Mouse (Mus musculus) cerebellum, postnatal 14 days (tissue): ENCODE data around the gene Rgma.

ENCODE experiments used
- DNase-seq, 2 experiments: peaks; one replicate each; pipeline ENCODE4 v3.0.0; 2021; ENCODE audit warnings: mixed read lengths in 2 of 2

Rgma gene

GRCm38 (mm10) chr7:73375257-73376100, at the start of gene Rgma:
Gene Rgma, plus strand, starts transcription at chr7:73375509.
- peak; percentile 68 to 73 for DNase-seq

GRCm38 (mm10) chr7:73326236-73326635, 49.1 kb upstream of the Rgma start:
- no peak for DNase-seq

GRCm38 (mm10) chr7:73326680-73327079, 48.6 kb upstream of the Rgma start:
- no peak for DNase-seq

- DNase-seq = no peak
These were observed 48.1 kb upstream of the Rgma start for GRCm38 (mm10) chr7:73327193-73327592.

- no peak for DNase-seq
These were observed 47.7 kb upstream of the Rgma start for GRCm38 (mm10) chr7:73327652-73328051.

- DNase-seq = no peak
These were observed 46.6 kb upstream of the Rgma start for GRCm38 (mm10) chr7:73328653-73329207.

- DNase-seq = no peak
These were observed 44.6 kb upstream of the Rgma start for GRCm38 (mm10) chr7:73330754-73331153.

GRCm38 (mm10) chr7:73331645-73332044, 43.7 kb upstream of the Rgma start:
- no peak for DNase-seq

- no peak for DNase-seq
These were observed 41.8 kb upstream of the Rgma start for GRCm38 (mm10) chr7:73333398-73333988.

GRCm38 (mm10) chr7:73334883-73335282, 40.4 kb upstream of the Rgma start:
- peak; percentile 87 to 90 for DNase-seq

GRCm38 (mm10) chr7:73336380-73336779, 38.9 kb upstream of the Rgma start:
- DNase-seq = no peak

- DNase-seq = no peak
These were observed 37.0 kb upstream of the Rgma start for GRCm38 (mm10) chr7:73338353-73338752.

GRCm38 (mm10) chr7:73343852-73344251, 31.5 kb upstream of the Rgma start:
- DNase-seq = no peak

- DNase-seq = no peak
These were observed 26.7 kb upstream of the Rgma start for GRCm38 (mm10) chr7:73348585-73349124.

GRCm38 (mm10) chr7:73349158-73349557, 26.2 kb upstream of the Rgma start:
- DNase-seq = no peak

- DNase-seq = no peak
These were observed 20.1 kb upstream of the Rgma start for GRCm38 (mm10) chr7:73355229-73355628.

- no peak for DNase-seq
These were observed 18.4 kb upstream of the Rgma start for GRCm38 (mm10) chr7:73356901-73357300.

GRCm38 (mm10) chr7:73357626-73358025, 17.7 kb upstream of the Rgma start:
- peak; percentile 71 to 73 for DNase-seq

GRCm38 (mm10) chr7:73365511-73365910, 9.8 kb upstream of the Rgma start:
- DNase-seq = no peak

GRCm38 (mm10) chr7:73365965-73366364, 9.3 kb upstream of the Rgma start:
- no peak for DNase-seq

- no peak for DNase-seq
These were observed 7.4 kb upstream of the Rgma start for GRCm38 (mm10) chr7:73367681-73368464.

- no peak for DNase-seq
These were observed 5.3 kb upstream of the Rgma start for GRCm38 (mm10) chr7:73369992-73370391.
